Mouse (Mus musculus) spleen, postnatal 14 days (tissue): ENCODE results near the gene 2900011O08Rik.
"Not testable (repeated sequence)": the region's sequence is repeated elsewhere in the genome, so short reads cannot be mapped to it uniquely, and the experiment has no call there.

Source experiments
- DNase-seq, 2 experiments: peaks; one replicate each; pipeline ENCODE4 v3.0.0; 2021 to 2022; ENCODE audit warnings: low spot score in 2 of 2

The 2900011O08Rik gene

GRCm38 (mm10) chr16:13986574-13987478 lies at the start of gene 2900011O08Rik, which contains the start of gene Ifitm7:
TSS of gene 2900011O08Rik (plus strand) at chr16:13986604.
TSS of gene Ifitm7 (minus strand) at chr16:13986888.
- DNase-seq: no peak

GRCm38 (mm10) chr16:13940139-13940846 lies 46.1 kb upstream of the 2900011O08Rik start:
- no peak for DNase-seq

DNA sequence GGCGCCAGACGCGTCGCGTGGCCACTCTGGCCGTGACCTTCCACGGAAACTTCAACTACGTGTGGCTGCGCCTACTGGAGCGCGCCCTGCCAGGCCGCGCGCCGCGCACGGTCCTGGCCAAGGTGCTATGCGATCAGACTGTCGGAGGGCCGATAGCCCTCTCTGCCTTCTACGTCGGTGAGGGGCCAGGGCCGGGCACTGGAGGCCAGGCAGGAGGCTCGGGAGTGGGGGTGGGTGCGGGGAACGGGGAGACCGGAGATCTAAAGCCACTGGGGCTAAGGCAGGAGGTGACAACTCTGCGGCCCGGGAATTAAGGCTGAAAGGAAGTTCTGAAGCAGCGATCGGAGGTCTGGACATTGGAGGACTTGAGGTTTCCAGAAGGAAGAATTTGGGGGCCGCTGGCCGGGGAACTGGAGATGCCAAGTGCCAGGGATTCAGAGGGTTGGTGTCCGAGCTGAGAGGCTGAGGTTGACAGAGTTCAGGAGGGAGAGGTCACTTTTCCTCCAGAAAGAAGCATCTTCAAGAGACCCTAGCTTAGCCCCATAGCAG lies 45.5 kb upstream of the 2900011O08Rik start:
- no peak for DNase-seq

DNA sequence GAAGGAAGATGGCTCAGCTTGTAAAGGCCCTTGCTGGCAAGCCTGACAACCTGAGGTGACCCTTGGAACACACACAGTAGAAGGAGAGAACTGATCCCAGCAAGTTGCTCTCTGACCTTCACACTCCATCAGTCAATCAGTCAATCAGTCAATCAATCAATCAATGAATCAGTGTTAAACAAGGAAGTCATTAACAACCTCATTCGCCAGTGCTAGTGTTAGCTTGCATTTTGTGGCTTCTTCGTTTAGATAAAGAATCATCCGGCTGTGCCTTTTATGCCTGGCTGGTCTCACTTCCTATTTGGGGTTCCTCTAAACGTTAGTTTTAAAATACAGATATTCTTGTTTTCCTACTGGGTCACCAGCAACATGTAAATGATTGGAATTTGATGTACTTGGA lies 42.2 kb upstream of the 2900011O08Rik start:
- no peak for DNase-seq

DNA sequence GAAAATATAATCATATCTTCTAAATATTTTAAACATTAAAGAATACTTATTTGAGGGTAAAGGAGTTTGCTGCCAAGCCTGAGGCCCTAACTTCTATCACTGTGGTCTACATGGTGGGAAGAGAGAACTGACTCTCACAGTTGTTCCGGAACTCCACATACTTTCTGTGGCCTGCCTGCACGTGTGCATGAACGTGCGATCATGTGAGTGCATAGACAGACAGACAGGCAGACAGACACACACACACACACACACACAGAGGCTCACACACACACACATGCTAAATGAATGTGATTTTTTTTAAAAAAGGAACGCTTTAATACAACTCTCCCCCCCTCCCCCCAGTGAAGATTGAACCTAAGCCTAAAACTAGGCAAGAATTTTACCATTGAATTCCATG lies 41.7 kb upstream of the 2900011O08Rik start:
- no peak for DNase-seq

- no peak for DNase-seq
Observed at GRCm38 (mm10) chr16:13945153-13945552, 41.3 kb upstream of the 2900011O08Rik start.

- DNase-seq: no peak
Observed at GRCm38 (mm10) chr16:13946306-13946705, 40.1 kb upstream of the 2900011O08Rik start.

DNA sequence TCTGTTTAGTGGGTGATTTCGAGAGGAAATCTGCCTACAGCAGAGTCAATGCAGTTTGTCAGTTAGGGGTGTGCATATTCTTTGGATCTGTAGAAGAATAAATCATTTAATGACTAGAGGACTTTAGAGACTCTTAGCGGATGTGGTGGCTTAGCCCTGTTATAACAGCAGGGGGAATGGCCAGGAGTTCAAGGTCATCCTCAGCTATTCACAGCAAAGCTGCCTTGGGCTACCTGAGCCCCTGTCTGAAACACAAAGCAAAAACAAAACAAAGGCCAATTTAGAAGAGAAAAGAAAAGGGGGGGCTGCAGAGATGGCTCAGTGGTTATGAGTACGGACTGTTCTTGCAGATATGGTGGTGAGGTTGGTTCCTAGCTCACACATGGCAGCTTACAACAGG lies 35.2 kb upstream of the 2900011O08Rik start:
- DNase-seq: no peak

GRCm38 (mm10) chr16:13962053-13962452 lies 24.4 kb upstream of the 2900011O08Rik start:
- DNase-seq: no peak

- DNase-seq: no peak
Observed at GRCm38 (mm10) chr16:13969096-13969495, 17.3 kb upstream of the 2900011O08Rik start.

DNA sequence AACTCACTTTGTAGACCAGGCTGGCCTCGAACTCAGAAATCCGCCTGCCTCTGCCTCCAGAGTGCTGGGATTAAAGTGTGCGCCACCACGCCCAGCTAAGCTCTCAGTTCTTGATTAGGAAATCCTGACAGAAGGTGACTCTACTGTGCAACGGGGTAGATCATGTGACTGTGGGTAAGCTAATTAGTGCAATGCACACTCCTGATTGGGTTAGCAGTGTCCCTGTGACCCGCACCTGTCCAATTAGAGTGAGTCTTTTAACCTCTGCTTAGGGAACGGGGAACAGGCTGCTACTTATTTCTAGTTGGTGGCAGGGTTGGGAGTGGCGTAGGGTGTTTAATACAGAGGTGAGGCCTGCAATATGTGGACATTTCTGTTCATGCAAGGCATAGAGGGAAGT lies 14.4 kb upstream of the 2900011O08Rik start:
- DNase-seq: no peak

DNA sequence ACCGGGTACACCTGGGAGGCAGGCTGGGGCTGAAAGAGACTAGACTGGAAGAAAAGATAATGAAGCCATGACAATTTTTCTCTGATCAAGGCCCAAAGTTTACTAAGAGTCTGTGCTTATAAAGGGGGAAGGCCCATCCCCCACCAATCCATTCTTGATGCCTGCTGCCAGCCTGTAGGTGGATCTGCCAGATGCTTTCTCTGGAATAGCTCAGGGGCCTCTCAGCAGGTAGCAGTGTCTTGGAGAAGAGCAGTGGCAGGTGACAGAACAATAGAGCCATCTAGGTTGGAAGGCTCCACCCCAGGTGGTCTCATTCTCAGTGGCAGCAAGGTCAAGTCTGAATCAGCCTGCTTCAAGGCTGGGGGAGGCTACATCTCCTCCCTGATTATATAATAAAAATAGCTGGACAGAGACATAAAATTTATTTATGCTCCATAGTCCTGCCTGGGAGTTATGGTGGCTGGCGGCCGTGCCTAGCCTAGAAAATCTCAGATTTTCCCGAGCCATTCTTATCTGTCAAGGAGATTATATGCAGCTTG lies 10.0 kb upstream of the 2900011O08Rik start:
- not testable (repeated sequence) for DNase-seq

DNA sequence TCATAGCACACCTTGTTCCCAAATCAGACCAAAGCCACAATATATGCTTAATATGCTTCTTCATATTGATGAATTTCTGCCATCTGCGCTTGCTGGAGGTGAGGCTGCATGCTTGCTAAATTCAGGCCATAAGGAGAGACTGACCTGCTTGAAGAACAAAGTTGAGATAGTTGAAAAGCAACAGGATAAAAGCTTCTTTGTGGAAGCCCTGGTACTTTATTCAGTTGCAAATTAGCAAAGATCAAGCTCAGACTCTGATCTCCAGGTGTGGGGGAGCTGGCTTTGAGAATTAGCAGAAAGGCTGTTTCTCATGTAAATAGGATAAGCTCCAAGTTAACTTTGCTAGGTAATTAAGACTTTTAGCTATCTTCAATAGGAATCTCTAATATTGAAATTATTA lies 9.4 kb upstream of the 2900011O08Rik start:
- not testable (repeated sequence) for DNase-seq

GRCm38 (mm10) chr16:13981726-13982125 lies 4.7 kb upstream of the 2900011O08Rik start:
- DNase-seq: not testable (repeated sequence)

GRCm38 (mm10) chr16:13983161-13983560 lies 3.2 kb upstream of the 2900011O08Rik start:
- DNase-seq: no peak

DNA sequence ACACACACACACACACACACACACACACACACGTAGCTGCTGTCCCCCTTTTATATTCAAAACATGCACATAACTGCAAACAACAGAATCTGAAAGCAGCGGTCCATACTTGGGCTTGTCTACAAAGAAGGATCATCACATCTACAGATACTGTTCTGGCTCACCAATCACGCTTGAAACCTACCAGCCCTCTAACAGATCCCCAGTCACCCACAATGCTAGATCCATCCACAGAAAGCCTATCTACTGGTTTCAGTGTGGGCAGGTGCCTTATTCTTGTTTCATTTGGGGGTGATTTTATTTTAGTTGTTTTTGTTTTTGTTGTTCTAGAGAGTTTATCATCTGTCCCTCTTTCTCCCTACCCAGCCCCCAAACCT lies 219 bp upstream of the 2900011O08Rik start:
- no peak for DNase-seq

GRCm38 (mm10) chr16:13992518-13993248 lies 6.3 kb downstream of the 2900011O08Rik start:
- DNase-seq: no peak

GRCm38 (mm10) chr16:13994076-13994475 lies 7.7 kb downstream of the 2900011O08Rik start:
- DNase-seq: no peak

DNA sequence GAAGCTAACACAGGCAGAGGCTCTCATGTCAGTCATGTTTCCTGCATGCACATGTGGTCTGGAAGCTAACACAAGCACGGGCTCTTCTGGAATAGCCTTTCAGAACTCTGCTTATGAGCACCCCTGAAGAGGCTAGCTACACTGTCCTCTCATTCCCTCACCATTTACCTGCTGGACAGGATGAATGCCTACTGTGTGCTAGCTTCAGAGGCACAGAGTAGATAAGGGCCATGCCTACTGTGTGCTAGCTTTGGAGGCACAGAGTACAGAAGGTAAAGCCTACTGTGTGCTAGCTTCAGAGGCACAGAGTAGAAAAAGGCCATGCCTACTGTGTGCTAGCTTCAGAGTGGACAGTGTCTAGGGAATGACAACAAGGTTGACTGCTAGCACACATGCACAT lies 8.1 kb downstream of the 2900011O08Rik start:
- DNase-seq: no peak

DNA sequence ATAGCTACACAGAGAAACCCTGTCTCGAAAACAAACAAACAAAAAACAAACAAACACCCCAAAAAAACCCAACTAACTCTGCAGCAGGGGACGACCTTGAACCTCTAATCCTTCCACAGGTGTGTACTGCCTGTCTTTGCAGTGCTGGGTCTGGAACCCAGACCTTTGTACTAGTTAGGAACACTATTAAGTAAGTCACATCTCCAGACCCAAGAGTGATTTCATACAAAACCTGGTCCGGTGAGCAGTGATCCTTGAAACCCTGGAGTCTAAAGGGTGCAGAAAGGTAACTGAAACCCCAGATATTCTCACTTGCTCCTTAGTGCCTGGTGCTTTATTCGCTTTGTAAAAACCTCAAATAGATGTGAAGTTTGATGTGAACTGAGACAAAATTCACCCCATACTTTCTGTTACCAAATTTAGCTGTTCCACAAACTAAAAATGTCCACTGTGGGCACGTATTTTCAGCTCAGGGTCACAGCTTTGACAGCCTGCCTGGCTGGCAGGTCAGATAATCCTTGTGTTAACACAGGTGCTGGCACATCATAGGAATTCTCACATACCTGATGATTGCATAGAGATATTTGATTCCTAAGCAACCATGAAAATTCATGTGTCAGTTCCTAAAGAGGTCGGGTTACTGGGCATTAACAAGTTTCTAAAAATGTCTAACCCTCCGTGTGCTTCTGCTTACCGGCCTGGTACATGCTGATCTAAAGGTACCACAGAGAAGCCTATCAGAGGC lies 17.2 kb downstream of the 2900011O08Rik start:
- DNase-seq: no peak

- DNase-seq: no peak
Observed at GRCm38 (mm10) chr16:14004170-14004569, 17.8 kb downstream of the 2900011O08Rik start.
